Mouse (Mus musculus) liver, embryonic 14.5 days (tissue): ENCODE measurements around the gene Pacsin2.

Experiments
- CTCF ChIP-seq: IDR thresholded peaks from 2 replicates; pipeline ENCODE4 v1.5.1; 2016; ENCODE audit warnings: antibody characterized with exemption, low read depth, control low read depth
- EP300 ChIP-seq: IDR thresholded peaks from 2 replicates; pipeline ENCODE4 v1.6.1; 2016; ENCODE audit warnings: antibody characterized with exemption, low read depth

DNA sequence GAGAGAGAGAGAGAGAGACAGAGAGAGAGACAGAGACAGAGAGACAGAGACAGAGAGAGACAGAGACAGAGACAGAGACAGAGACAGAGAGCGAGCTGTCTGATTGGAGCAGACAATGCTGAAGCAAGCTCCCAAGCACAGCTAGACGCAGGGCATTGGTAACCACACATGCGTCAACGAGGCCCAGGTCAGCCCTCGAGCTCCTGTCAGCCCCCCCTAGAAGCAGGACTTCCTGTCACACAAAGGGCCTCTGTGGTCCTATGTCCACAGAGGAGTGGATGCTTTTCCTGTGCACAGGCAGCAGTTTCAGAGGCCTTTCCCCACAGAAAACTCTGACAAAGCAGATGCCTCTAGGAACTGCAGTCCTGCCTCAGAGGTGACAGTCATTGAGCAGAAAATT, 38.6 kb downstream of the Pacsin2 start:
- TF ChIP-seq CTCF (no peak), EP300 (no peak)
